Mouse (Mus musculus) thymus, adult 2 months (tissue): ENCODE data around the gene Atad5. TPM values are rescaled to one million over a fixed set of nuclear protein-coding genes. Genes with fewer than 3 reads are reported as not detected.
"Not testable (repeated sequence)": the region's sequence is repeated elsewhere in the genome, so short reads cannot be mapped to it uniquely, and the experiment has no call there.

Source experiments
- DNase-seq: peaks from one replicate; pipeline ENCODE4 v3.0.0; 2021
- H3K27ac ChIP-seq: fragments of 200-500 bp; 2 replicates; pipeline ENCODE4 v1.5.1; 2012; ENCODE audit warnings: low read length, control low read depth; ENCODE audit not compliant: control insufficient read depth, insufficient read depth
- H3K27me3 ChIP-seq: fragments of 200-500 bp; 2 replicates; pipeline ENCODE4 v1.6.1; 2012; ENCODE audit warnings: mild to moderate bottlenecking, low read length, moderate library complexity, mixed read lengths; ENCODE audit not compliant: control insufficient read depth, insufficient read depth
- H3K36me3 ChIP-seq: fragments of 200-500 bp; 2 replicates; pipeline ENCODE4 v1.6.1; 2012; ENCODE audit warnings: mild to moderate bottlenecking, low read length, moderate library complexity; ENCODE audit not compliant: control insufficient read depth, insufficient read depth
- H3K4me1 ChIP-seq: fragments of 200-500 bp; replicated peaks from 2 replicates; pipeline ENCODE4 v1.6.1; 2012; ENCODE audit warnings: low read length; ENCODE audit not compliant: control insufficient read depth, insufficient read depth
- H3K4me3 ChIP-seq: fragments of 200-500 bp; 2 replicates; pipeline ENCODE4 v1.5.1; 2012; ENCODE audit warnings: mild to moderate bottlenecking, low read length, control low read depth, moderate library complexity; ENCODE audit not compliant: control insufficient read depth, insufficient read depth
- CTCF ChIP-seq: fragments of 200-500 bp; IDR thresholded peaks from 2 replicates; pipeline ENCODE4 v1.5.1; 2012; ENCODE audit warnings: mild to moderate bottlenecking, control low read depth, low read length, moderate library complexity, borderline replicate concordance; ENCODE audit not compliant: control insufficient read depth, poor library complexity, insufficient read depth; ENCODE audit errors: extremely low read depth
- POLR2A ChIP-seq: fragments of 200-500 bp; IDR thresholded peaks from 2 replicates; pipeline ENCODE4 v1.6.1; 2012; ENCODE audit warnings: mild to moderate bottlenecking, low read length, control low read depth, moderate library complexity; ENCODE audit not compliant: control insufficient read depth, poor library complexity, insufficient read depth; ENCODE audit errors: extremely low read depth
- WGBS: fragments of 180-500 bp; shearing (Covaris S2); methylation state at CpG from one replicate; pipeline ENCODE4 v1.1.7; 2018; 5-methylcytosine and 5-hydroxymethylcytosine counted together
- polyA plus RNA-seq: library from polyadenylated mRNA; depleted of rRNA; stranded (reverse); fragments of >200 nt; gene quantifications from 2 replicates; pipeline ENCODE4 v1.2.3, GENCODE M21; 2012

Atad5 gene
- polyA plus RNA-seq, 1 experiment, result 3.6 TPM

DNA sequence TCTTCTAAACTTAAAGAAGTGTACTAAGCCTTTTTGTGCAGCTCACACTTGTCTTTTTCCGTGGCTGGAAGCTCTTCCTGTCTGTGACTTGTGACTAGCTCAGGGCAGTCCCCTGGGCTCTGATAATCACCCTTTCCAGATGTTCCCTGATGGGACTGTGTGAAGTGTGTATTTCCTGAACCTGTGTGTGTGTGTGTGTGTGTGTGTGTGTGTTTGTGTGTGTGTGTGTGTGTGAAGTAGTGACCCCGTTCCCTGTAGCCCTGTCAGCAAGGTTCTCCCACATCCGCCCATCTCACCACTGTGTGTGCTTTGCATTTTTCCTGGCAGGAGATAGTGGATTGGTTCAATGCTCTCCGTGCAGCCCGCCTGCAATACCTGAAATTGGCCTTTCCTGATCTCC is 81.2 kb downstream of the Atad5 start:
- TF ChIP-seq POLR2A, result no peak
- TF ChIP-seq CTCF, result no peak
- Histone ChIP-seq H3K27me3 (no peaks in the 10 kb centered on the region), H3K4me3 (no peak overlapping the region), H3K27ac (no peak overlapping the region), H3K36me3 (no peaks in the 10 kb centered on the region), H3K4me1 (no peaks in the 10 kb centered on the region)
- DNase-seq, result no peak
- 81% methylated on average over 5 of the region's 5 CpGs for WGBS

DNA sequence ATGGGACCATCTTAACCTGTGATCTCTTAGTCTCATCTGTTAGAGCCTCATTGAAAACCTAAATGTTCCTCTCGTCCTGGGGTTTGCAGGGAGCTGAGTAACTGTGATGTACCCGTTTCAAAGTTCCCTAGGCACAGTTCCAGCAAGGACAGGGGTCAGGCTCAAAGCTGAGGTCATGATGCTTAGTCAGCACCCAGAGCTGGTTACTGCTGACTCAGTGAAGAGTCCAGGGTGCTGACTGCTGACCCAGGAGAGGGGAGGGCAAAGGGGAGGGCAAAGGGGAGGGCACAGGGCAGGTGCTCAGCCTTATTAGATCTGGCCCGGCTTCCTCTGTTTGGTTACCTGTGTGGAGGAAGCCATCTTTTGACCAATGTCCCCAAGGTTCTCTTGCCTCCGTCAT is 82.7 kb downstream of the Atad5 start:
- Histone ChIP-seq H3K4me3 (no peak overlapping the region), H3K4me1 (no peaks in the 10 kb centered on the region), H3K27me3 (no peaks in the 10 kb centered on the region), H3K27ac (no peak overlapping the region), H3K36me3 (no peaks in the 10 kb centered on the region)
- TF ChIP-seq CTCF (no peak), POLR2A (no peak)
- no peak for DNase-seq
- 85% methylated on average over 4 of the region's 4 CpGs for WGBS

- 88% methylated on average over 11 of the region's 11 CpGs for WGBS
- no peak overlapping the region for H3K27ac ChIP-seq
These were observed 84.9 kb downstream of the Atad5 start for GRCm38 (mm10) chr11:80173963-80174670.

GRCm38 (mm10) chr11:80176911-80177895 is 88.0 kb downstream of the Atad5 start:
- WGBS, result 71% methylated on average over 11 of the region's 11 CpGs
- Histone ChIP-seq H3K27me3 (no peaks in the 10 kb centered on the region), H3K4me1 (peaks cover 4% of the 10 kb centered on the region; the same call in 1 of the 2 replicates), H3K4me3 (no peak overlapping the region), H3K27ac (no peak overlapping the region), H3K36me3 (no peaks in the 10 kb centered on the region)
- TF ChIP-seq CTCF (no peak), POLR2A (no peak)
- no peak for DNase-seq

More at GRCm38 (mm10) chr11:80173963-80174670, 84.9 kb downstream of the Atad5 start:
- TF ChIP-seq POLR2A (no peak), CTCF (no peak)
- H3K36me3 ChIP-seq, result no peaks in the 10 kb centered on the region
- DNase-seq, result no peak
- no peak overlapping the region for H3K4me3 ChIP-seq
- peaks cover 4% of the 10 kb centered on the region; the same call in 1 of the 2 replicates for H3K4me1 ChIP-seq
- no peaks in the 10 kb centered on the region for H3K27me3 ChIP-seq

- H3K27ac ChIP-seq, result no peak overlapping the region
These were observed 89.1 kb downstream of the Atad5 start for GRCm38 (mm10) chr11:80178316-80178715.

GRCm38 (mm10) chr11:80181021-80181749 is 92.0 kb downstream of the Atad5 start:
- Histone ChIP-seq H3K27ac (no peak overlapping the region), H3K27me3 (no peaks in the 10 kb centered on the region), H3K4me1 (peaks cover 4% of the 10 kb centered on the region; the same call in 1 of the 2 replicates), H3K4me3 (no peak overlapping the region), H3K36me3 (no peaks in the 10 kb centered on the region)
- no peak for DNase-seq
- TF ChIP-seq CTCF, result no peak
- no peak for TF ChIP-seq POLR2A
- WGBS, result 79% methylated on average over 5 of the region's 5 CpGs

More at GRCm38 (mm10) chr11:80178316-80178715, 89.1 kb downstream of the Atad5 start:
- no peak for DNase-seq
- H3K4me3 ChIP-seq, result no peak overlapping the region
- no peaks in the 10 kb centered on the region for H3K27me3 ChIP-seq
- no peaks in the 10 kb centered on the region for H3K36me3 ChIP-seq
- TF ChIP-seq CTCF (no peak), POLR2A (no peak)
- H3K4me1 ChIP-seq, result peaks cover 4% of the 10 kb centered on the region; the same call in 1 of the 2 replicates
- 91% methylated on average over 8 of the region's 8 CpGs for WGBS

DNA sequence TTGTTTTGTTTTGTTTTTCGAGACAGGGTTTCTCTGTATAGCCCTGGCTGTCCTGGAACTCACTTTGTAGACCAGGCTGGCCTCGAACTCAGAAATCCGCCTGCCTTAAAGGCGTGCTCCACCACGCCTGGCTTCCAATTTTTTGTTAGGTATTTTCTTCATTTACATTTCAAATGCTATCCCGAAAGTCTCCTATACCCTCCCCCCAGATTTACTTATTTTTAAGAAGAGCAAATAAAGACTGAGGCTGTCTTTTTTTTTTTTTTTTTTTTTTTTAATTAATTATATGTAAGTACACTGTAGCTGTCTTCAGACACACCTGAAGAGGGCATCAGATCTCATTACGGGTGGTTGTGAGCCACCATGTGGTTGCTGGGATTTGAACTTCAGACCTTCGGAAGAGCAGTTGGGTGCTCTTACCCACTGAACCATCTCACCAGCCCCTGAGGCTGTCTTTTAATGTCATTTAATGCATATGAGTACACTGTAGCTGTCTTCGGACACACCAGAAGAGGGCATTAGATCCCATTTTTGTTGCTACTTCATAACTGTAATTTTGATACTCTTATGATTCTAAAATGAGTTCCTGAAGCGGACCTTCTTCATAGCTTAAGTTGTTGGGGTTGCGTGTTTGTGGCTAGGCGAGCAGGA is 94.0 kb downstream of the Atad5 start:
- WGBS, result 36% methylated on average over 12 of the region's 12 CpGs
- H3K36me3 ChIP-seq, H3K4me1 ChIP-seq, H3K27me3 ChIP-seq, H3K27ac ChIP-seq, DNase-seq: not testable (repeated sequence)
- H3K4me3 ChIP-seq, result peak overlapping the region; percentile 71
